In the genomic region with DNA sequence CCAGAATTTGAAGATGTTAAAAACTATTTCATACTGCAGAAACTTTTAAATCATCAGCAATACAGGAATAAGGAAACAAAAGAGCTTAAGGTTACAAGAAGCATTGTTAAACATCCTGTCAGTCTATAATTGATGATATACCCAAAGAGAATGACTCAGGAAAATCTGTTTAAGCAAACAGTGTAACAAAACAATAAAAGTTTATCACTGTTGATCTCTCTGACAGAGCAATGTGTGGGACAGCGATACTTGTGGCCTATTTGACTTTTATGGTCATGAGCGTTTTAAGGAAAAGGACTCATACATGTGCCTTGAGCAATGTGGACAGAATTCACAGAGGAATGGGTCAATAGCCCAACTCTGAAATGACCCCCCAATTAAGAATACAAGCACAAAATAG, we compare ENCODE assay signal across 18 mouse cellular contexts.
"Had no signal": no experiment of that assay in that cellular context is flagged by ENCODE, and none has a peak within 500 bp of the region (broad histone marks: within the 10 kb centered on the region; RNA-seq: fewer than 3 reads in every experiment).

No protein-coding gene starts in this region.

- ATAC-seq: midbrain, embryonic 16.5 days had no signal

- H3K4me1 ChIP-seq: midbrain, embryonic 12.5 days; neural tube, embryonic 13.5 days; neural tube, embryonic 15.5 days; stomach, embryonic 15.5 days had no signal

- DNase-seq: lung, adult 18-20 months; lung, embryonic 14.5 days; lung, postnatal 14 days; lung, postnatal 4 days; midbrain, embryonic 14.5 days; retina, postnatal 1 day; right cerebral cortex, adult 18-20 months; right cerebral cortex, postnatal 25 days; thymus, adult 2 months; thymus, postnatal 25 days had no signal

- H3K9me3 ChIP-seq: midbrain, embryonic 10.5 days; midbrain, embryonic 12.5 days; neural tube, embryonic 13.5 days; neural tube, embryonic 15.5 days; stomach, embryonic 15.5 days had no signal

- H3K27ac ChIP-seq: midbrain, embryonic 10.5 days; midbrain, embryonic 12.5 days; neural tube, embryonic 13.5 days; neural tube, embryonic 15.5 days; stomach, embryonic 15.5 days; stomach, postnatal 0 days had no signal

- H3K9ac ChIP-seq: lung, embryonic 14.5 days; midbrain, embryonic 12.5 days; neural tube, embryonic 13.5 days; neural tube, embryonic 15.5 days; stomach, embryonic 15.5 days had no signal

- H3K4me3 ChIP-seq: midbrain, embryonic 10.5 days; midbrain, embryonic 12.5 days; myocyte; neural tube, embryonic 13.5 days; neural tube, embryonic 15.5 days; stomach, embryonic 15.5 days had no signal

- H3K27me3 ChIP-seq: midbrain, embryonic 12.5 days; neural tube, embryonic 13.5 days; neural tube, embryonic 15.5 days; stomach, embryonic 15.5 days had no signal

- H3K4me2 ChIP-seq: lung, embryonic 14.5 days; midbrain, embryonic 12.5 days; neural tube, embryonic 13.5 days; neural tube, embryonic 15.5 days; stomach, embryonic 15.5 days had no signal
